Mouse (Mus musculus) embryo, embryonic 9.5 days (tissue): Measurements from ENCODE around the gene Ankfn1.

Experiments
- DNase-seq: peaks from one replicate; pipeline ENCODE4 v3.0.0-alpha.2; 2017; ENCODE audit errors: extremely low spot score

Ankfn1 gene

DNA sequence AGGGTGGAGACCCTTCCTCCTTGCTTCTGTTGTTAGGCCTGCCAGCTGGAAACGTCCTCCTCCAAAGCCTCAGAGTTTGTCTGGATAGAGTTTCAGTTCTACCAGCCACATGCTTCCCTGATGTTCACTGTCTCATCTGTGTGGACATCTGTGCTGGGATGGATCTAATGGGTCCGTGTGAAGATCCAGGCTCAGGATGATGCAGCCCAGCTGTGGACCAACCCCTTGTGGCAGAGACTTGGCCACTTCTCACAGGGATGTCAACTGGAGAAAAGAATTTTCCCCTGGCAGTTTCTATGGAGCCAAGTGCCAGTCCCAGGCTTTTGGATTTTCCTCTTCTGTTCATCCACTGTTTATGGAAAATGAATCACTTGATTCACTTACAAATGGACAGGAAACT lies 100.5 kb downstream of the Ankfn1 start:
- DNase-seq = no peak

DNA sequence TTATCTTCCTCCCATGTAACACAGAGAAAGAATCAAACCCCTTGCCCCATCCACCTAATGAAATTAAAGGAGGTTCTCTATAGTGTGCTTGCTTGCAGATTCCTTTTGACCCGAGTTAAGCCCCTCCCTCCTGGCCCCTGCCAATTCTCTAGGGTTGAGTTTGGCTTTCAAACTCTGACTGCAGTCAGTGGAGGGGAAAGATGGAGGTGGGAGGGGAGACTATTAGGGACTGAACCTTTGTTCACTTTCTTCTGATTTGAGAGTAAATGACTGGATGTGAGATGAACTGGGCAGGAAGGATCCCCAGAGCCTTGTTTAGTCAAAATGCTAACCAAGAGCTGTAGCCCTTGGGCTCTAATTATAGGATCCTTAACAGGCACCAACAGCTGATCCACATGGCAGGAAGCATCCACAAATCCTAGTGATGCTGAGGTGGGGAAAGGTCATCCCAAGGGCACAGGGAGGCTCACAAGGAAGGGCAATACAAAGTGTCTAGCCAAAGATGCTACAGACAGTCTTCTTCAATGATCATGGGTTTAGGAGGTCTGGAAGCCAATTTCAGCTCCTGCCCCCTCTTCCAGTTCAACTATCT lies 103.4 kb downstream of the Ankfn1 start:
- DNase-seq = no peak

DNA sequence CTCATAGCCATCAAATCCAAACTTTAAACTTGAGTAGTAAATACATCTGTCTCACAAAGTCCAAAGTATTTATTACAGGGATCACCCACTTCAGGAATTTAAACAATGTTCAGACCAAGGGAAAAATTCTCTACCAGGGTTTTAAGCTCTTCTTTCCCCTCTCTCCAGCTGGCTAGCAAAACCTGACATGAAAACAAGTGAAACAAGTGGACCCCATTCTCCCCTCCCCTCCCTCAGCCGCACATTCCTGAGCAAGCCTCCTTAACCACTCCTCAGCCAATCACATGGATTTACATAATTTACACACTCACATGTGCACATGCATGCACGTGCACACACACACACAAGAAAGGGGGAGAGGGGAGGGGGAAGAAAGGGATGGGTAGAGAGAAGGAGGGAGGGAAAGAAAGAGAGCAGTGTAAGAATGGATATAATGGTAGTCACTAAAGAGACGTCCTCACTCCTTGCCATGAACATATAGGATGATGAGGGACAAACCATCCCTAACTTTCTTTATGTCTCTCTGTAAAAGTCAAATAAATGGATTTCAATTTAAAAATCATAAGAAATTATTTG lies 104.9 kb downstream of the Ankfn1 start:
- DNase-seq = no peak

DNA sequence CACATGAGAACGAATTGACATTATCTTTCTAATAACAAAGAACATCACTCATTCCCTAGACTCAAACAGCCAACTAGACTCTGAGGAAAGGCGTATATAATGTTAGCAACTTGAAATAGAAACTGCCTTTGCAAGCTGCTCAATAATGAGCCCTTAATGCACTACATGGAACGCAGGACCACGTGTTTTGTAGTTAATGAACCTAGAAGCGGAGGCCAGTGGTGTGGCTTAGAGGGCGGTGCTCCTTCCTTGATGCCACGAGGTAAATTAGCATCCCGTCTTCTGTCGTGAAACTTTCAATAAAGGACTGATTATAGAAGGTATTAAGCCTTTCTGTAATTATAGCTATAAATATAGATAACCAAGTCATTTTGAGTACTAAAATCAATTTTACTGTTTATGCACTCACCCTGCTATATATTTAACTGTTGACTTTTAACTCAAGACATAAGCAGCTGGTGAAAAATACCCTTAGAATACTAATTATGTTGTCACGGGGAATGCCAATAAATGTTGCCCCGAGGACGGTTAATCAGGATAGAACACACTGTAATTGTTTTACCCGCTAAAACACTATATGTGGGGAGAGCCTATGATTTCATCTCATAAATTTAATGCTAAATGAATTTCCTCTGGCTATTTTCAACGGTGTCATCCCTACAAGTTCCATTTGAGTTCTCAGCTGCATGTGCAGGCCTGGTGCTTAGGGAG lies 112.1 kb downstream of the Ankfn1 start:
- no peak for DNase-seq

DNA sequence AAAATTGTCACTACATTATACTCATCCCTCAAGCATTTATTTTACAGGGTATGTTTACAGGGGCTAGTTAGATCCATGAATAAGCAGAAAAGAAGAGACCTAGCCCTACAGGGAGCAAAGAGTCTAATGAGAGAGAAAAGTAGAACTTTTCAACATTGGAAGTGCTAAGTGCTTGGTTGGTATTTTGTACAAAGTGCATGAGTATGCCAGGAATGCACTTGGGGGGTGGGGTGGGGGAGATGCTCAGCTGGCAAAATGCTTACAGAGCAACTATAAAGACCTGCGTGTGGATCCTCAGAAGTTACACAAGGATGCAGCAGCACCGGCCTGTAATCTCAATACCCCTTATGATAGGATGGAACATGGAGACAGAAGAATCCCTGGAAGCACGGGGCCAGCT lies 118.4 kb downstream of the Ankfn1 start:
- DNase-seq = no peak

DNA sequence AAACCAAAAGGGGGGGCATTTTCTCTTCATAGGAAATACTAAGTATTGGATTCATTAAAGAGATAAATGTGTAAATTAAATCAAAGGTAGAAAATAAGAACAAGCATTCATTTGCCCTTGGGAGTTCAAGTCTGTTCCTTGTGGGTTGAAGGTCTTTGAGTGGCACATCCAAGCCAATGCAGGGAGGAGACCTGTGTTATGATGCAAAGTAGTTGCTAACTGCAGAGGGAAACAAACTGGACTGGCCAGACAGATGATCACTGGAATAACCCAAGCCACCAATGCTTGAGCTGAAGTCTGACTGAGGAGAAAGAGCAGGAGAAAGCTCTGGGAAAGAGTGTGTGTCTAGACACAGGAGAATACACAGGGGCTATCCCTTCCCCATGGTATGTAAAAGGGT lies 120.9 kb downstream of the Ankfn1 start:
- no peak for DNase-seq

DNA sequence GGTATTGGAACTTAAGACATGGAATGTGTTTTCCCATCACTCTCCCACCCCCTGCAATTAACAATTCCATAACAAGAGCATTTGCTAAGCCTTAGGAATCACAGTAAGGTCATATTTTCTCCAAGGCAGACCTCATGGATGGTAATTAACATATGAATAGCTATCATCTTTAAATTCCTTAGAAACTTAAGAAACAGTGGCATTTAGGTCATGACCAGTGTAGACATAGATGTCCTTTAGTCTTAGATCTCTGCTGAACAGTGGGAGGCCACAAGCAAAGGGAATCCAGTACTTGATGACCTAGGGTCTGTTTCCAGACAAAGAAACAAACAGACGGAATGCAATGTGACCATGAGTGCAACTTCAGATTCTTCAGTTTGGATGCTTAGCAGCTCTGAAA lies 141.7 kb downstream of the Ankfn1 start:
- DNase-seq = no peak

DNA sequence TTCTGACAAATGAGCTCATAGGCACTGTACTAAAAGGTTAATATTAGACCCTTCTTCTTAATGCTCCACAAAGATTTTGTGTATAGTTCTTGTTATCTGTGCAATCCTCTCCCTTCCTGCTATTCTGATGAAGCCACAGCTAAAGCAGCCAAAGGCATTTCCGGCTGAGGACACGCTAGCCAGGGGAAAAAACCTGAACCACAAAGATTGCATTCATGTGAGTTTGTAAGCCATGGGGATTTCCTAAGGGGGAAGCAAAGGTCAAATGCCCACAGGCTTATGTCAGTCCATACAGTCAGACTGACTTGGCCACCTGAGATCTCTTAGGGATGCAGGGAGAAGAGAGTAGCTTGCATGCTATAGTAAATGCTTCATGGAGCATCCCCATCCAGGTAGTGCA lies 146.1 kb downstream of the Ankfn1 start:
- DNase-seq = no peak

DNA sequence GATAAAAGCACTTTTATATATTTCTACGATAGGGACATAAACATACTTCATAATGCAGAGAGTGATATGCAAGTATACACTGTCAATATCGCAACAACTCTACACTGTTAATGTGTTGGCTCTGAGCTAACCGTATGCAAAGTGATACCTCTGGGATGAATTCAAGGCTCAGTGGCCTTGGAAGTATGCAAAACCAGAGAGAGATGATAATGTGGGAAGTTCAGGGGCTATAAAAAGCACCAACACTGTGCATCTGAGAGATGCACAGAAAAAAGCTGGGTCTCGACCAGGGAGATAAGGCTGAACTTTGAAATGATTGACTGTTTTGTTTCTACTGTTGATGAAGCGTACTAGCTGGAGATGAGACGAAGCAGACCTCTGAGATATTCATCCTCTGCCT lies 148.9 kb downstream of the Ankfn1 start:
- no peak for DNase-seq

DNA sequence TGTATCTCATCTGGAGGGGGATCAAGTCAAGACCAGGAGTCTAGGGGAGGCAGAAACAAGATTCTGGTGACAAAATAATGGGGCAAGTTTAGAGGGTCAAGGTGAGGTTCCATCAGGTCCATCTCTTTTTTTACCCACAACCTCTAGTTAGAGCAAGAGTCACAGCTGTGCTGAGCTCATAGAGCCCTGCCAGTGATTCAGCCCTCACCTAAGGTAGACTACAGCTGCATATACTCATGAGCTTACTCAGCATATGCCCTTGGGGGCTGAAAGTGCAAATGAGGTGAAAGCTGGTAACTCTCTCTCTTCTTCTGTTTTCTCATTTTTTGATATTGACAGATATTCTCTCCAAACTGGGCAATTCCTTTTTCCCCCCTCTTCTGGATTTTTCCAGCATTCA lies 150.2 kb downstream of the Ankfn1 start:
- no peak for DNase-seq

DNA sequence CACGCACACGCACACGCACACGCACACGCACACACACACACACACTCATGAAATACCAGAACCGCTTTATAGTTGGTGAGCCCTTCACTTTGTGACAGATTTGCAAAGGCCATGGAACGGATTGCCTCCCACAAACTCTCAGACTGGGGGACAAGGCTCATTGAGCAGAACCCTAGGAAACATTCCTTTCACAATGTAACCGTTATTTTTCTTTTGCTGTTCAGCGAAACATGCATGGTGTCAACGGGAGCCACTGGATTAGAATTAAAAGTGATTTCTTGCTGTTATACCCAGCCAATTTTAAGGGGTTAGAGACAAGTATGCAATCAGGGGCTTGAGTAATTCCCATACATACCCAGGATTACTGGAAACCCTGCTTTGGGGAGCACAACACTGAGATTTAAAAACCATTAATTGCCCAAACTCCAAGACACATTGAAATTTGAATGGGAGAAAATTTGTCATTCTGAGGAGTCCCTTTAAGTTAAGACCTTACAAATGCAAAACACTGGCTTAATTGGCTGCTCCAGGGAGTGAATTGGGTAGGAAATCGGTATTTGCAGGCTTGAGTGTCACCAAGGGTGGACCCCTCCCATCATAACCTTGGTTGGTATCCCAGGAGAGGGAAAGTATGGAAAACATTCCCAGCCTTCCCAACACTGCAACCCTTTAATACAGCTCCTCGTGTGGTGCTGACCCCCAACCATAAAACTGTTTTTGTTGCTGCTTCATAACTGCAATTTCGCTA lies 153.6 kb downstream of the Ankfn1 start:
- DNase-seq = no peak

DNA sequence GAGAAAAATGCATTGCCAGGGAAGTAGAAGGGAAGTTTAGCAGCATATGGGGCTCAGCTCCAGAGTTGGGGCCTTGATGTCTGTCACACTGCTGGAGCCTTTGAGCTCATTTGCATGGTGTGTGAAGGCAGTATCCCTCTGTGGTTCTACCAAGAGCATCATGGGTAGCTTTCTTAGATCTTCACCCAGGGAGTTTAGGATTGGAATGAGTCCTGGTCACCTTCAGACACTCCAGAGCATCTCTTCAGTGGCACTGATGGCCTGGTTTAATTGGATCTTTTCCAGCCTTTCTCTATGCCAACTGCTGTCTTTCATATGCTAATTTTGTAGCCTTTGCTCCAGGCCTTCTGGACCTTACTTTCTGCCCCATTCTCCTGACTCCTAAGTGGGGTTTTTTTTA lies 157.5 kb downstream of the Ankfn1 start:
- no peak for DNase-seq

DNA sequence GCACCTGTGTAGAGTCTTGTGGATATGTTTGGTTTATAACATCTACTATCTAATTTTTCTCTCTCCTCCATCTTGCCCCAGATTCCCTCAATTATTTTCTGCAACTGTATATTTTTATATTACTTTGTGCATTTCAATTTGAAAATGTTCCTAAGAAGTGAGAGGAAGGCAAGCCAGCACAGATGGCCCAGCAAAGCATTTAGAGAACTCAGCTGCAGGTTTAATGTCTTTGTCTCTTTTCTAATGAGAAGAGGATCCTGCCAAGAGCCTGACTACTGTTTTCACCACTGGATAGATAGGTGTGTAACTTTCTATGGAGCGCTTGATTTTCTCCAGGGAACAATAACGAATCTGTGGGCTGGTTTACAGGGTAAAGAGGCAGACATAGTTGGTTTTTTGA lies 161.6 kb downstream of the Ankfn1 start:
- DNase-seq = no peak

DNA sequence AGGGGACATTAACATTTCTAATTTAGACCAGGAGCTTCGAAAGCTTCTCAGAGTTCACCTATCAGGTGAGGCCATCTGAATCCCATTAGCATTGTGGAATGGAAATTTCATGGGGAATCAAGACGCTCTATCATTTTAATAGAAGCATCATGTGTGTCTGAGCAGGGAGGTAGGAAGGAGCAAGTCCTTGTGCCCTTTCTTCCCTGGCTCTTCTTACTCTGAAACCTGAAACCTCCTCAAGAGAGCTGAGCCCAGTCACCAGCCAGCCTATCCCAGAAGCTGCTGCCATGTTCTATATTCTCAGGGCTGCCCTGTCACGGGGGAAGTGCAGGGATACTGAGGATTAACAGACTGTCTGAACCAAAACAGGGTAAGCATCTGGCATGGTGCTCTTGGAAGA lies 165.9 kb downstream of the Ankfn1 start:
- DNase-seq = no peak

DNA sequence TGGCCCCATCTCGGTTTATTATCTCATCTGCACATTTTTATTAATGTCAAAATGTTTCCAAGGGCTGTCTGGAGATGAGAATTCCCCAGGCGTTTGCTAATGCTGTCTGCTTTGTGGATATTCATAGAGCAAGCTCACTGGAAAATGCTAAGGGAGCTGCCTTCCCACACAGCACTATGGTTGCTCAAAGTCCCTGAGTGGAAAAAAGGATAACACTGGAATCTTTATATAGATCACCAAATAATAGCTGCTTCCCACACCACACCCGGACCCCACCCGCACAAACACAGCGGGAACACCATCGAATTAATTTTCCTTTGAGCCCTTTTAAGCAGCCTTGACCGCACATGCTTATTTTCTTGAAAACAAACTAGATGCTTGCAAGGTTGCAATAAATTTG lies 169.4 kb downstream of the Ankfn1 start:
- DNase-seq = no peak

DNA sequence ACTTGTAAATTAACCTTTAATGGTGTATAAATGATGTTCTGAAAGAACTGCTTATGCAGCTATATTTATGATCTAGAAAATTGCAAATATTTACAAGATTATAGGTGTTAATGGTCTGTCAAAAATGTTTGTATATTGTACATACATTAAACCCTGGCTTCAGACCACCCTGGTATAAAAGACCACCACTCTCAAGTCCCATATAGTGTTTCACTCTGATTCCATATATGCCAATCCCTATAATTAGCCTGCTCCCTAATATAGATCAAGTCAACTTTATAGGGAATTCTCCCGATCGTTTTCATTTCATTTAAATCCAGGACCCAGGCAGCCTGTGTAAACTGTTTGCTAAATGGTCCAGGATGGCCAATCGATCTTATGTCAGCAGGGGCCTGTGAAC lies 170.2 kb downstream of the Ankfn1 start:
- DNase-seq = no peak

DNA sequence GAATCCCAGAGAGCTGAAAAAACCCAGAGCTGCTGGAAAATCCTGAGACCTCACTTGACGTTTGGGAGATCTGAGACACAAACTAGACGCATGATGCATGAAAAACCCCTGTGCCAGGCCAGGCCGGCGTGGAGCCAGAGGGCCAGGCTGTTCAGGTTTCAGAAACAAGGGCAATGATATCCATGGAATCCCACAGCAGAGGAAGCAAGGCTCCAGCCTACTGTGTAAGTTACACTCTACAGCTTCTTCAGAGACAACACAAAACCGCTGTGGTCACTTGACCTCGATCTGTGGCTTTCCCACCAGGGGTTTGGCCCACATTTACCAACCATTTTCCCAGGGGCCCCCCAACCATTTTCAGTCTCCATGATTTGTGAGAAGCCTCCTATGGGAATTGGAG lies 171.1 kb downstream of the Ankfn1 start:
- no peak for DNase-seq

DNA sequence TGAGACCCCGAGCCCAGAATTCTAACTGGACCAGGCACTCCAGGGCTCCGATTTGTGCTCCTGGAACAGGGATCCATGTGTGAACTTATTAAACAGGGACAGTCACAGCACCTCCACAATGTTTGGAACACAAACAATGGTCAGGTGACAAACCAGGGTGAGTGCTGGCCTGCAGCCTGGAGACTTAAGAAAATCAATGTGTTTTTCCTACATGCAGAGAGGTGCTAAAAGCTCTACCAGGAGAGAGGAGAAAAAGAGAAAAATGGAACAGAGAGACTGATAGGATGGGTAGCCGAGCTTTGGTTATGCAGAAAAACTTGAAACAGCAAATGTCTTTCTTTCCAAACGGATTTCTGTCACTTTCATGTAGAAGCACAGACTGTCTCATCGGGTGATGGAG lies 174.5 kb downstream of the Ankfn1 start:
- no peak for DNase-seq

DNA sequence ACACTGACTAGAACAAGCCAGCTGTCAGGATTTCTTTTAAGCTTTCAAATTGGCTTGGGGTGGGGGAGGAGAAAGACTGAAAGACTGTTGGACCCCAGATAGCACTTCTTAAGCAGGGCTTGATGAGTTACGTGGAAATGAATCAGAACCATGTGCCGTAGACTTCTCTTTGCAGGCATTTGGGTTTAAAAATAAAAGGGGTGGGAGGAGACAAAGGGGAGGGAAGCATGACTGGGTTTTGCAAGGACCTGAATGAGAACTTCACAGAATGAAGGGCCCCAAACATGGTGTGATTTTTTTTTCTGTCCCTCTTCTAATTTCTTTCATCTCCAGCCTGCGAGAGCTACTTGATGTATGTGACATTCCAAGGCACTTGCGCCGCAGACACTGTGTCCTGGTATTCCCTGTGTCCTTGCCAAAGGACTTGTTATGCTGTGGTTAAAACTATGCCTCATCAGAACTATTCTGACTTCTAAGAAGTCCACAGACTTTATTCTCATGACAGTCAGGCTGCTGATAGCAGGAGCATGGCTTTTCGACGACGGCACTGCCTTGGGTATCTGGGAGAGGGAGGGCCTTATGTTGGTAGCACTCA lies 176.4 kb downstream of the Ankfn1 start:
- DNase-seq = no peak

DNA sequence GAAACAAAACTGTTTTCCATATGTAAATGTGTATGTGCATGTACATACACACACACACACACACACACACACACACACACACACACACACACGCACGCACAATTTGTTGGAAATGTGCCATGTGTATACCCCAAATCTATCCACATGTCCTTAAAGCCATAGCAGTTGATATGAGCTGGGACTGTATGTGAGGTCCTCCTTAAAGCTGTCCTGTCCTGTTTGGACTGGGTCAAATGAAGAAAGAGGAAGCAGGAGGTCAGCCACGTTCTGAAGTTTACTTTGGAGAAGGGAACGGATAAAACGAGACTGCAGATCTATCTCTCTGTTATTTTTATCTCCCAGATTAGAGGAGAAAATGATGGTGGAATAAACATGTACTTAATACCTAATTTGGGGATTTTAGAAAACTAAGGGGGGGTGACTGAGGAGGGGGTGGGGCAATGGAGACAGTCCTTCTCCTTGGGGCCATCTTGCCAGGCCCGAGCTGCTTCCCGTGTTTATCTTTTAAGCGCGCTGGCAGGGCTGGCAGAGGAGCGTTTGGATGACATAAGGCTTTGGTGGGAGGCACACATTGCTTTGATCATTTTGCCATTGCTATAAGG lies 187.1 kb downstream of the Ankfn1 start:
- DNase-seq = no peak

DNA sequence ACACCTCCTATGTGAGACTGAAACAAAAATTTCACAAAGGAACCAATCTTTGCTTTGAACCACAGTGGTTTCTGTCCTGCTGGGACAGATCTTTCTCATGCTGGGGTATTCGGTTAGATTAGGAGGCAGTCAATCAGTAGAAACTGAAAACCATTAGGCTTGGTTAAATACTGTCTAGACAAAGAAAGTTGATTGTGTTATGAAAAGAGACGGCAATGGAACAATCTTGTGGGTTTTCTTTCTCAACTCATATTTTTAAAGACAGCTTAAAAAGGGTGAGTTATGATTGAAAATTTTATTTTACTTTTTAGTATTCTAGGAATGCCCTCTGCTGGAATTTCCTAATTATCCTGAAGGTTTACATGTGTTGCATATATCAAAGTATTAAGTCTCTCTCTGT lies 191.1 kb downstream of the Ankfn1 start:
- DNase-seq = no peak

DNA sequence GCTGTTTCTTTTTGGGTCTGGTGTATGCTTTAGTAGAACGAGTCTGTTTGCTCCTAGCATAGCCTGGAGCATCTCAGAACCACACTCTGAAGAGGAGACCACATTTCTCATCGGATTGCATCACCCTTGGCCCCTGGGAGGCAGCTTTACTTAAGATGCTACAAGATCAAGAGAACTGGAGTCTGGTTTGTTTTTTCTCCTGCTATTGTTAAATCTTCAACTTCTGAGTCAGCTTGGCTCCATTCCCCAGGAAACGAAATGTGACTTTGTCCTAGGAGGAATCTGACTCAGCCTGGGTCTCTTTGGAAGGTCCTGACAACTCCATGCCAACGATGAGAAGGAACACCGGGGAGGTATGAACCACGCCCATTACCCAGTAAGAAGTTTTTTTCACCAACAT lies 197.6 kb downstream of the Ankfn1 start:
- DNase-seq = no peak
